Mouse (Mus musculus): ENCODE measurements around the gene P2rx1. TPM values are rescaled to one million over a fixed set of nuclear protein-coding genes. Genes with fewer than 3 reads are reported as not detected.
A peak's percentile ranks its signal among the peaks of the same experiment; 100 is the strongest.

P2rx1 gene
- total RNA-seq (2021) = under 1 TPM; 0.15 to 0.44 TPM
- long read RNA-seq, experiment 1 = 0 reads
- long read RNA-seq, experiment 2 = 0 reads

- TF ChIP-seq CTCF (conservative IDR thresholded peaks at IDR 0.05) = peak; percentile 37
- no peak for DNase-seq (ENCODE audit: low spot score in 2 of 2)
- H3K27ac ChIP-seq = no peak within 1 kb of the TSS
- H3K4me3 ChIP-seq = no peak within 1 kb of the TSS
These were observed at the start of gene P2rx1 for GRCm38 (mm10) chr11:72998771-72999170. TSS of gene P2rx1 (plus strand) at chr11:72999103.

DNA sequence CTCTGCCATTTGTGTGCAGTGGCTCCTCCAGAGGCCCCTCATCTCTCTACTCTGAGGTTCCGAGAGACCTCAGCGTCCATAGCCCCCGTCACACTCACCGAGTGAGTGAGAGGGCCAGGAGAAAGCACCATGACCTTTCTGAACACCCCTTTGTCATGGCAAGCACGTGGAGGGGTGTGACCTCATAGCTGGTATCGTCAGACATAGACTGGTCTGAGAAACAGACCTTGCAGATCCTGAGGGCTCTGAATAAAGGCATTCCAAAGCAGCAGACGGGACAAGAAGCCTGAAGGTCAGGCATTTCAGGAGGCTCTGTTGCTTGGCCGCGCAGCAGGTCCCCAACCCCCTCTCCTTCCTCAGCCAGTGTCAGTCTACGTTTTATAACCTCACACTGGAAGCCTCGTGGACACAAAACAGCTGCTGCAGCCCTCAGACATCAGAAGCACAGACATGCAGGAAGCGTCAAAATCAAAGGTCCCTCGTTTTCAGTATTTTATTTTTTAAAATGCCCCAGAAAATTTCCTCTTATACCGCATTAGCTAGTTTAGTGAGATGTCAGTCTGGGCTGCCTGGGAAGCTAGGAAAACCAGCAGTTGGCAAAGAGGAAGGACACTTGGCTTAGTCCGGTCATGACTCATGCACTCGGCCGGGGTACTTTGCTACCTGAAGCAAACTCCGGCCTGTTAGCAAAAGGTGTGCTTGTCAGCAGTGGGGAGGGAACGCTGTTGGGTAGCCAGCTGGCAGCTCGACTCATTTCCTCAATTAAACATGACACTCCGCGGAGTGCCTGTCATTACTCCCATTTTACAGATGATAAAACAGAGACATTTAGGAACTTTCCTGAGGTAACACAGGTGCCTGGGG lies 47.5 kb upstream of the P2rx1 start:
- H3K27ac ChIP-seq = no peak overlapping the region
- no peak for TF ChIP-seq CTCF (conservative IDR thresholded peaks at IDR 0.05)
- DNase-seq (ENCODE audit: low spot score in 2 of 2) = no peak
- H3K4me3 ChIP-seq = no peak overlapping the region

GRCm38 (mm10) chr11:72952226-72952625 lies 46.7 kb upstream of the P2rx1 start:
- TF ChIP-seq CTCF (conservative IDR thresholded peaks at IDR 0.05) = no peak
- H3K27ac ChIP-seq = peak overlapping the region; percentile 33
- DNase-seq (ENCODE audit: low spot score in 2 of 2) = no peak
- H3K4me3 ChIP-seq = no peak overlapping the region

- peak overlapping the region; percentile 33 for H3K27ac ChIP-seq
- no peak for DNase-seq (ENCODE audit: low spot score in 2 of 2)
- H3K4me3 ChIP-seq = no peak overlapping the region
- no peak for TF ChIP-seq CTCF (conservative IDR thresholded peaks at IDR 0.05)
These were observed 46.2 kb upstream of the P2rx1 start for GRCm38 (mm10) chr11:72952697-72953096.

DNA sequence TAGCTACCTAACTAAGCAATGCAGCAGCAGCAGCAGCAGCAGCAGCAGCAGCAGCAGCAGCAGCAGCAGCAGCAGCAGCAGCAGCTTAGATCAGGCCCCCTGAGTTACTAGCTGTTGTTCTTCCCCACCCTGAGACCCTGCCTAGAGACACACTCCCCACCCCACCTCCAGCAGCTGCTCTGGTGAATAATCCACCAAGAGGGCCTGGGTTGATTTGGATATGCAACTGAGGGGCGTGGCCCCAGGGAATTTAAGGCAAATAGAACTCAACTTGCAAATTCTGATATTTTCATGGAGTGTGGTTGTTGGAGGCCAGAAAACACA lies 45.8 kb upstream of the P2rx1 start:
- Histone ChIP-seq H3K4me3 (no peak overlapping the region), H3K27ac (peak overlapping the region; percentile 33; the same call in 1 of the 2 replicates)
- no peak for DNase-seq (ENCODE audit: low spot score in 2 of 2)
- no peak for TF ChIP-seq CTCF (conservative IDR thresholded peaks at IDR 0.05)

DNA sequence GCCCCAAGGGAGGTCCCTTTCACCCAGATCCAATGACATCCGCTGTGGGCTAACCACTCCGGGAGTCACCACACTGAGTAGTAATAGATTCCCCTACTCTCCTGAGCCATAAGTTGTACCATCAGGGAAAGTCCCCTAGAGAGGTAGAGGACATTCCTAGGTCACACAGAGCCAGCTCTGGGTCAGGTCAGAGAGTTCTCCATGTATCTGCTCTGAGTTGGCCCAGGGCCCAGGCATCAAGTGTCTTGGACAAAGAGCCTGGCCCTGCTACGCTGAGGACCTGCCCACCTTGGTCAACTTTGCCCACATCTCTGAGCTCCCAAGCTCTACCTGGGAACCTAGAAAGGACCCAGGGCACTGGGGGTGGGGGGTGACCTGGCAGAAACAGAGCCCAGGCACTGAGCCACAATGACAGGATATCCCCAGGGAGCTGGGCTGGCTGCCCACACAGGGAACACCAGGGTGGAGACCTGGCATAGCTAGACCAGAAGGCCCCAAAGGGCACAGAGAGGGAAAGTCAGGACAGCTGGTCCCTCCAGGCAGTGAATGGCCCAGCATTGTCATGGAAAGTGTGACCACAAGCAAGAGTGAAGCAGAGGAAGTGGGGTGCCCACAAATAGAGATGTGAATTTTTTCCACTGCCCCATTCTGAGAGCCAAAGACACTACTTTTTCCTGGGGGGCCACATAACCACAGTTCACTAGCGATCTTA lies 45.3 kb upstream of the P2rx1 start:
- H3K27ac ChIP-seq = no peak overlapping the region
- H3K4me3 ChIP-seq = no peak overlapping the region
- no peak for DNase-seq (ENCODE audit: low spot score in 2 of 2)
- no peak for TF ChIP-seq CTCF (conservative IDR thresholded peaks at IDR 0.05)

- TF ChIP-seq CTCF (conservative IDR thresholded peaks at IDR 0.05) = no peak
- Histone ChIP-seq H3K27ac (no peak overlapping the region), H3K4me3 (no peak overlapping the region)
- DNase-seq (ENCODE audit: low spot score in 2 of 2) = no peak
These were observed 44.7 kb upstream of the P2rx1 start for GRCm38 (mm10) chr11:72954216-72954615.

DNA sequence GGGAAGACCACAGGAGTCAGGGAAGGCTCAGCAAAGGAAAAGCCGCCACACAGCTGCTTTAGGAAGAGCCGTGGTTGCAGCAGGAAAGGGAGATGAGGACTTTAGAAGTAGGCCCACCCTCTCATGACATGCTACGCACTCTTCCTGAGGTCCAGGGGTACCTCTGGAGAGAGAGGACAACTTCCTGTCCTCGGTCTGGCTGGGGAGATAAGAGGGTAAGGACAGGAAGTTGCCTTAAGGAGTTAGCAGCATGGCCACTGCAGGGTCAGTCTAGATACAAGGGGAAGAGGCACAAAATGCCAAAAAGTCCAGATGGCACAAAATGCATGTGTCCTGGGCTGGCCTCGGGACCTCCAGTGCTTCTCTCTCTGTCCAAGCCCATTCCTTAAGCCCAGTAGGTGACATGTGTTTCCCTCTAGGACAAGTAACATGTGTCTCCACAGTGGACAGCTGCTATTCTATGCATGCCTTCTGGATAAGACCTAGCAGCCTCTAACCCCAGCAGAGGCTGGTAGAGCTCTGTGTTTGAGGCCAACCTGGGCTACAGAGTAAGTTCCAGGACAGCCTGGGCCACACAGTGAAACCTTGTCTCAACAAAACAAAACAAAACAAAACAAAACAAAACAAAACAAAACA lies 43.4 kb upstream of the P2rx1 start:
- DNase-seq (ENCODE audit: low spot score in 2 of 2) = no peak
- H3K4me3 ChIP-seq = no peak overlapping the region
- TF ChIP-seq CTCF (conservative IDR thresholded peaks at IDR 0.05) = no peak

GRCm38 (mm10) chr11:72957318-72957717 lies 41.6 kb upstream of the P2rx1 start:
- no peak for TF ChIP-seq CTCF (conservative IDR thresholded peaks at IDR 0.05)
- Histone ChIP-seq H3K4me3 (no peak overlapping the region), H3K27ac (no peak overlapping the region)
- no peak for DNase-seq (ENCODE audit: low spot score in 2 of 2)

More for the DNA sequence above, 43.4 kb upstream of the P2rx1 start:
- H3K27ac ChIP-seq = no peak overlapping the region

DNA sequence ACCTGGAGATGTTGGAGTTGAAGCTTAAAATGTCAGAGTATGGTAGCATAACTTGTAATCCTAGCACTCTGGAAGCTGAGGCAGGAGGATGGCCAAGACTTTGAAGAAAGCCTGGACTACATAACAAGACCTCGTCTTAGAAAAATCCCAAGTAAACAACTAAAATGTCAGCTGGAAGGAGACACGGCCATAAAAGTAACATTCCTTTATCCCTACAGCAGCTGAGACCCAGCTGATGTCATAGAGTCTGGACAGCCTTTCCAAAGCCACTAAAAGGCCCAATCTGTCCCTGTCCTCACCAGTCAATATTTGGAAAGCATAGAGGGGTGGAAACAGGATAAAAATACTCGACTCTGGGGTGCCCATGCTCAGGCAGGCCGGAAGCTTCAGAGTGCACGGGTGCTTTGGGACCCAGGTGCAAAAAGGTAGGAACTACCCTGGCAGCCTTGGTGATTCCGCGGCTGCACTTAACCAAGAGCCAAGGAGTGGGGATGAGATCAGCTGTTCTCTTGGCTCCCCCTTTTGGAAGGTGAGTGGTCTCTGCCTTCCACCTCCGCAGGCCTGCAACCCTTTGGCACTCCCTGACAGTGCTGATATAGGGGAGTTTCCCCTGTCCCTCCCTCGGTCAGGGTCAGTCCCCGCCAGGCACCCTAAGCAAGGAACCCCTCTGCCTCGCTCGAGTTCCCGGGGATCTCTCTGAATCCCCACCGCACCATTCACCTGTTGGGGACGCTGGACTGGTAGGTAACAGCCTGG lies 38.8 kb upstream of the P2rx1 start:
- Histone ChIP-seq H3K4me3 (no peak overlapping the region), H3K27ac (no peak overlapping the region)
- TF ChIP-seq CTCF (conservative IDR thresholded peaks at IDR 0.05) = peak; percentile 42
- DNase-seq (ENCODE audit: low spot score in 2 of 2) = no peak

GRCm38 (mm10) chr11:72960723-72961071 lies 38.2 kb upstream of the P2rx1 start:
- Histone ChIP-seq H3K4me3 (no peak overlapping the region; the same call in 1 of the 2 replicates), H3K27ac (no peak overlapping the region)
- no peak for TF ChIP-seq CTCF (conservative IDR thresholded peaks at IDR 0.05)
- DNase-seq (ENCODE audit: low spot score in 2 of 2) = no peak

DNA sequence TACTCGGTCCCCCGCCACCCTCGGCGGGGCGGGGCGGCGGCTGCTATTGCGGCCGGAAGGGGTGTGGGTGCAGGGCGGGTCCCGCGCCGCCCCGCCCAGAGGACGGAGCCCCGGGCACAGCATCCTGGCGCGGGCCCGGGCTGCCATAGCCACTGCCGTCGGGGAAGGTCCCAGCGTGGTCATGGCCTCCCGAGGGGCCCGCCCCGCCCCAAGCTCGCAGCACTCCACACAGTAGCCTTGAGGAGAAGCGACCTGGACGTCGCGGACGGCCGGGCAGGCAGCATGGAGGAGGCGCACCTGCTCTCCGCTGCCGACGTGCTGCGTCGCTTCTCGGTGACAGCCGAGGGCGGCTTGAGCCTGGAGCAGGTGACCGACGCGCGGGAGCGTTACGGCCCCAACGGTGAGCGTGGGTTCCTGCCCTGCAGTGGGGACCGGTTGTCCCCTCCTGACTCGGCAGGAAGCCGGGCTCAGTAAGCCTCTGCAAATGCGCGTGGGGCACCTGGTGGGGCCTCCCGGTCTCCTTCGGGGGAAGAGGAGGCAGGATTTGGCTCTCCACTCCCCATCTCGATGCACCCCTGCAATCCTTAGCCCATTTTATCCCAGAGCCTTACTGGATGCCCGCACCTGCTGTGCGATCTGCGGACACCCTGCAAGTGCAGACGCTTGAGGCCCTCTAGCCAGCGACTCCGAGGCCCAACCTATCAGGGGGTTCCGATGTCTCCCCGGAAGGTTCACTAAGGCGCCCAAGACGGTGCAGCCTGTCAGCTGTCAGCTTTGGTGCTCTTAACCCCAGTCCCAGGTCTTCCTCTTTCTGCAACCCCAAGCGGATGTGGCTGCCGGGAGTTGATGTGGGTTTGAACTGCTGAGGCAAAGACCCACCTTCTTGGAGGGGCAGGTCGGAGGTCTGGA lies 37.6 kb upstream of the P2rx1 start, which contains the start of gene Atp2a3:
Gene Atp2a3 (plus strand): TSS at position 98 of the 909 bp plus-strand sequence.
- Histone ChIP-seq H3K27ac (no peak within 1 kb of the TSS), H3K4me3 (peak within 1 kb of the TSS; percentile 41)
- DNase-seq (ENCODE audit: low spot score in 2 of 2) = no peak
- TF ChIP-seq CTCF (conservative IDR thresholded peaks at IDR 0.05) = no peak
